Mouse (Mus musculus): ENCODE data around the gene Msgn1. TPM values are rescaled to one million over a fixed set of nuclear protein-coding genes. Genes with fewer than 3 reads are reported as not detected.

Msgn1 gene
- not detected for polyA plus RNA-seq (2012; fragmentation: generic; extraction: Trizol)

DNA sequence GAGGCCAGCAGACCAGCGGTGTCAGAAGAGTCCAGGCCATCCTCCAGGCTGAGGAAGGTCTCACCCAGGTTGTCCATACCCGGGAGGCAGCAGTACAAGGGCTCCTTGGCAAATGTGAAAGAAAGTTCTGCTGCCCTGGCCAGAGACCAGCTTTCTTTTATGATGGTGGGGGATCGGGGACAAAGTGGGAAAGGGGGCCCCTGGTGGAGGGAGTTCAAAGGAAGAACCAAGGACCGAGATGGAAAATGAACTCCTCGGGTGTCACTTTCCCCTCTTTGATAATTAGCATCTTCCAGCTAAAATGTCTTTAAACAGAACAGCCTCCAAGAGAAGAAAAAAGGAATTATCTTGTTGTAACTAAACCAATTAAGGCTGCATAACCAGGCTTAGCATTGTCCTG lies at the start of gene Msgn1:
Msgn1 (minus strand) TSS at position 101 of the 400 bp plus-strand sequence.

Other genes starting within 250 kb of the Msgn1 start
- gene Kcns3, start 57.9 kb downstream of the Msgn1 start, polyA plus RNA-seq (2012; fragmentation: generic; extraction: Trizol): not detected
- gene Gen1, start 56.8 kb upstream of the Msgn1 start, polyA plus RNA-seq (2012; fragmentation: generic; extraction: Trizol): 1 to 10 TPM in 1 of 2 experiments, under 1 TPM in 1; 0.59 to 1.9 TPM
- 1 to 10 TPM; 1.1 to 8.0 TPM for gene Smc6, start 56.9 kb upstream of the Msgn1 start, polyA plus RNA-seq (2012; fragmentation: generic; extraction: Trizol)
- gene Vsnl1, start 227.6 kb upstream of the Msgn1 start, polyA plus RNA-seq (2012; fragmentation: generic; extraction: Trizol): under 1 TPM in 1 of 2 experiments, not detected in 1; 0.09 TPM
- not detected for gene Rad51ap2, start 247.1 kb upstream of the Msgn1 start, polyA plus RNA-seq (2012; fragmentation: generic; extraction: Trizol)